Mouse (Mus musculus): ENCODE results near the gene Cyp11a1. TPM values are rescaled to one million over a fixed set of nuclear protein-coding genes. Genes with fewer than 3 reads are reported as not detected.

The Cyp11a1 gene
- polyA plus RNA-seq (2017; shearing (Covaris generic)): under 1 TPM in 1 of 3 experiments, not detected in 2; 0.12 TPM

DNA sequence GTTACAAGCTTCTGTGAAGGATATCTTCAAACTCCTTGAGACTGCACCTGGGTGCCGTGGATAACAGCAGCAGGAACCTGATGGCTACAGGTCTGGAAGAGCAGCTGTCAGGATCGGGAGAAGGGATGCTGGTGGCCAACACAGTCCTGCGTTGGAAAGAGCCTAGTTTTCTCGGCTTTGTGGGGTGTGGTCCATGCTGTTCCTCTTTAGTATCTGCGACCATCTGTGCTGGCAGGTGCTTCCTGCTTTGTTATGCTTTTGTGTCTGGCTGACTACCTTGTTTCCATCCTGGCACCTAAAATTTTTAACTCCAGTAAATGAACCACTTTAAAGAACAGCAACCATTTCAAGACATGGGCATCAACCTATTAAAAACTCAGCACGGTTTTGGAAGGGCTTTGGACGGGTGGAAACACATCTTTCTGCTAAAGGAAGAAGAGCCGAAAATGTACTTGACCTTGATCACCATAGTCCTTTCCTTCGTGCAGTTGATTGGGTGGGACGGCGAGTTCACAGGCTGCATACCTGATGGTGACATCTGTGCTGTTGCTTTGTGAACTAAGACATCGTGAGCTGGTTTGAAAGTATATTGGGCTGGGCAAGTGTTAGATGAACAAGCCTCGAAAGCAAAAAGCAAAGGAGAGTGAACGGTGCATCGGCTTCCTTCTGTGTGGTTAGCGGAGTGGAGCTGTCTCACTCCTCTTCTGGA lies at the start of gene Cyp11a1:
Gene Cyp11a1 (plus strand): TSS at position 659 of the 709 bp plus-strand sequence.
- ATAC-seq: no peak

DNA sequence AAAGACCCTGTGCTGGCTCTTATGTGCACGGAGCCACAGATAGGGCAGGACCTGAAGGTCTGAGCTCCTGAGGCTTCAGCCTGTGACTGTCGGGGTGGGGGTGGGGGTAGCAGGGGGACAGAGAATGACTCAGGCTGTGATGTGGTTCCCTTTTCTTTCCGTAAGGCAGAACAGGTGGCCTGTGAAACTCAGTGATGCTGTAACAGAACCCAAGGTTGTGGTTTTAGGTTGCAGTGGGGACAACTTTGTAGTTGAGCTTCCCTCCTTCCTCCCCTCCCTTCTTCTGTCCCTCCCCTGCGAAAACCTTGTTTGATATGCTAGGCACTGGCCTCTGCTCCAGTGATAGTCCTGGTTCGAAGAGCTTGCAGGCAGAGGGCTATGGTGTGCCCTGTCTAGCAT lies 49.4 kb upstream of the Cyp11a1 start:
- peak; percentile 68 for ATAC-seq

DNA sequence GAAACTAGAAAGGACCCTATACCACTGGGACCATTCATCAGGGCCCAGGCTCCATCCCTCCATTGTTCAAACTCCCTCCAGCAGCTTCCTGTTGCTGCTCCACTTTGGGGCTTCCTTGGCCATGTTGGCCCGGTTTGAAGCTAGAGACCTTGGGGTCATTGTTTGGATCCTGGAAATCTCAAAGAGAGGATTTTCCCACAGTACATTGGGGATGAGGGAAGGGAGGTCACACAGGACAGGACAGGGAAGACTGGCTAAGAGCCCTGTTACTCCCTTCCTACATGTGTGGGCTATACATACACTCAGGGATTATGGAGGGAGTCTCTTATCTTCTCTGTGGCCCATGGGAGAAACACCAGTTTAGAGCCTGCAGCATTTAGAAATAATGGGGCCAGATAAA lies 47.6 kb upstream of the Cyp11a1 start:
- ATAC-seq: no peak

DNA sequence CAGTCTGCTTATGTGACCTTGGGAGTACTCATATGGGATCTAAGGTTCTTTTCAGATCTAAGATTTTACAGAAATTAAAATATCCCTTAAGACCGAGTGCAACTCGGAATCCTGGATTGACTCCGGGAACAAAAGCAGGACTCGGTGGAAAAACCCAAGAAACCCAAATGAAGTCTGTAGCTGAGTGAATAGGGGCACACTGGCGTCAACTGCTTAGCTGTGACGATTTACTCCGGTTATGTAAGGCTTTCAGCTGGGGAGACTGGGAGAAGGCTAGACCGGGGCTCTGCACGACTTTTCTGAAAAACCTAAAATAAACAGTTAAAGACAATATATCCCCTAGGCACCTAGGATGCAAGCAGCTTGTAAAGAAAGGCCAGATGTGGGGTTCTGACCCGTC lies 46.8 kb upstream of the Cyp11a1 start:
- no peak for ATAC-seq

DNA sequence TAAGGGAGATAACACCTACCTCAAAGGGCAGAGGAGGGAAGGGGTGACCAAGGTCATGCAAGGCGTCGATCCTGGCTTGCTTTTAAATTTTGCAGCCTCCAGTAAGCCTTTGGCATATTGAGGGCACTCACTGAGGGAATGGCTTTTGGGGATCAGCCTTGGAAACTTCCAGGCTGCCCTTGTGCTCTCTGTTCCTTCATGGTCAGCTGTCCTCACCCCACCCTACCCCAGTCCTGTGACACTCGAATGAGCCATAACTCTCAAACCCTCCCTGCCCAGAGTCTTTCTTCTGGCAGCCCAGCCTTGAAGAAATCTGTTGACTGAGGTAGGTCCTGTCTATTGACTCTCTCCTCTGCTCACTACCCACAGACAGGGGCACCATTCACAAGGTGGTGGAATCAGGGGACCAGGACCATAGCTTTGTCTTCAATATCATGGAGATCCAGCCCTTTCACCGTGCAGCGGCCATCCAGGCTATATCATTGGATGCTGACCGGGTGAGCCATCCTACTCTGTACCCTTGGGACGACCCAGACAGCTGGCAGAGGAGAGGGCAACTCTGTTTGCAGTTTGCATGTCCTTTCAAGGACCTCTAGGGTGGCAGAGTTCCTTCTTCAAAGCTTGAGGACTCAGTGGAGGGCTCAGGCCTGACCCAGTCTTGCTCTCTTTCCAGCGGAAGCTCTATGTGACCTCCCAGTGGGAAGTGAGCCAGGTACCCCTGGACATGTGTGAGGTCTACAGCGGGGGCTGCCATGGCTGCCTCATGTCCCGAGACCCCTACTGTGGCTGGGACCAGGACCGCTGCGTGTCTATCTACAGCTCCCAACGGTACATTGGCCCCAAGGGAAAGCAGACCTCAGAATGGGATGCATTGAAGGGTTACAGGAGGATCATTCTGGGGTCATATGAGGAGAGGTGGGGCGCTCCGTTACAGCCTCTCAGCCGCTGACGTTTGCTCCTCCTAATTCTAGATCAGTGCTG lies 46.0 kb upstream of the Cyp11a1 start:
- ATAC-seq: no peak

DNA sequence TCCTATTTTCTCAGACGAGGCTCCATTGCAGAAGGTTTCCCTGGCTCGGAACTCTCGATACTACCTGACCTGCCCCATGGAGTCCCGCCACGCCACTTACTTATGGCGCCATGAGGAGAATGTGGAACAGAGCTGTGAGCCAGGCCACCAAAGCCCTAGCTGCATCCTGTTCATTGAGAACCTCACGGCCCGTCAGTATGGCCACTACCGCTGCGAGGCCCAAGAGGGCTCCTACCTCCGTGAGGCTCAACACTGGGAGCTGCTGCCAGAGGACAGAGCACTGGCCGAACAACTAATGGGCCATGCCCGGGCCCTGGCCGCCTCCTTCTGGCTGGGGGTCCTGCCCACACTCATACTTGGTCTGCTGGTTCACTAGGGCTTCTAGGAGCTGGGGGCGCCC lies 45.0 kb upstream of the Cyp11a1 start:
- no peak for ATAC-seq

DNA sequence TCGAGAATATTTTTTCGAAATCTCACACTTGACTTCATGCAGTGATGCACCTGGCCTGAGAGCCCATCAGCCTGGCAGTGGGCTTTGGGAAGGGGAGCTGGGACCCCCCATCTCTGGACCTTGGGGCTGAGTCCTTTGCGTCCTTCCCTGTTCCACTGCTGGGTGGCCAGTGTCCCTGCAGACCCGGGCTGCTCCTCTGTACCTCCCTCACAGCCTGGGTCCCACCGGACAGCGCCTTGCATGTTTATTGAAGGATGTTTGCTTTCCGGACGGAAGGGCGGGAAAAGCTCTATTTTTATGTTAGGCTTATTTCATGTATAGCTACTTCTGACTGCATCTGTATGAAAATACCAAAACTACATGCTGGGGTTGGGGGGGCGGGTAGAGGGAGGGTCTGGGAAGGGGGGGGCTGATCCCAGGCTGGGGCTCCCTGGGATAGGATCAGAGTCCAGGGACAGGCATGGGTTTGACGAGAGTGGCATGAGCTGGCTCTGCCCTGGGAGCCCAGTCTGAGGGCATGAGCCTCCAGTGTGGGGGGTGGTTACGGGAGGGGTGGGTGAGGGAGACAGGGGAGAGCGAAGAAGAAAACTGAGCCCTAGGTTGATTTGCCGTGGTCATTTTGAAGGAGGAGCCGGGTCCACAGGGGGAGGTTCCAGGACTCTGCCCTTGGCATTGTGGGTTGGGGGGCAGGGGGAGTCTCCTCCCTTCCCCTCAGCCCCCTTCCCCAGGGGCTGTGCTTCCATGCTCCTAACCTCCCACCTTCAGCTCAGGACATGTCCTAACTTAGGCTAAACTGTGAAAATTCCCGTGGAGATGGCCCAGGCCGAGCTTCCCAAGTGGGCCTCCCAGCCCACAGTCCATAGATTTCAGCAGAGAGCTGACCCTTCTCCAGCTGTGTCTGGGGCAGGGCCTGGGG lies 44.1 kb upstream of the Cyp11a1 start:
- no peak for ATAC-seq

DNA sequence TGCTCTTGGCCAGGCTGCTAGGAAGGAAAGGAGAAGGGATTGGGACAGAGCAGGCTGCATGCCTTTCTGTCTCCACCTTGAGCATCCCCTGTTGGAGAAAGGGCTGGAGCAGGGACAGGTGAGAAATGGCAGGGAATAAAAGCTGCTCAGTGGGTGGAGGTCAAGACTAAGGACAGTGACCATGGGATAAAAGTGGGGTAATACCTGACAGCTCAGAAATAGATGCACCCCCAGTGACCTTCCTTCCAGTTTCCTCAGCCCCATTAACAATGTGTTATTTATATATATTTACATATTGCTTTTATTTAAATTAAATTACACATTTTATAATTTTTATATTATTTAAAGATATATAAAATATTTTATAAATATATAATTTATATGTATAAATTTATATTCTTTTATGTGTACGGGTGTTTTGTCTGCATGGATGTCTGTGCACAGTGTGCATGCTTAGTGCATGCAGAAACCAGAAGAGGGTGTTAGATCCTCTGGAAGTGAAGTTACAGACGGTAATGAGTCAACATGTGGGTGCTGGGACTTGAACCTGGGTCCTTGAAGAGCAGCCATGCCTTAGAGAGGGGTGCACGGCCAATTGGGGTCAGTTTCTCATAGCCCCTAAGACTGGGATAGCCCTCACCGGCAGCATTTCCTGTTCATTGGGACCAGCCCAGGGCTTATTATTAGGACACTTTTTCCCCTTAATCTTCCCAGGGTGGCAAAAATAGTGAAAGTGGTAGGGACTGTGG lies 42.8 kb upstream of the Cyp11a1 start:
- ATAC-seq: no peak

DNA sequence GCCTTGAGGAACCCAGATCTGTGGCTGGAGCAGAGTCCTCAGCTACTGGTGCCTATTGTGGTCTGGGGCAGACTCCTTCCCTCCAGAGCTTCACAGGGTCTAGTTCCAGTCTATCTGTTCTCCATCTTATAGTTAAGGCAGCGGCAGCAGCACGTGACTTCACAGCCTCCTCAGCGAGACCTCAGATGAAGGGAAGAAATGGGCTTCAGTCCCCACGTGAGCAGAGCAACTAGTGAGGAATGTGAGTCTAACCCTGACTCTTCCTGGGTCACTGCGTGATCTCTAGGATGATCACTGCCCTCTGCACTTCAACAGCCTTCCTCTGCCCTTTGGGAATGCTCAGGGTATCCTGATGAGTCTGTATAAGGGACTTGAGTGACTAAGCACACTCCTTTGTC lies 42.2 kb upstream of the Cyp11a1 start:
- no peak for ATAC-seq

DNA sequence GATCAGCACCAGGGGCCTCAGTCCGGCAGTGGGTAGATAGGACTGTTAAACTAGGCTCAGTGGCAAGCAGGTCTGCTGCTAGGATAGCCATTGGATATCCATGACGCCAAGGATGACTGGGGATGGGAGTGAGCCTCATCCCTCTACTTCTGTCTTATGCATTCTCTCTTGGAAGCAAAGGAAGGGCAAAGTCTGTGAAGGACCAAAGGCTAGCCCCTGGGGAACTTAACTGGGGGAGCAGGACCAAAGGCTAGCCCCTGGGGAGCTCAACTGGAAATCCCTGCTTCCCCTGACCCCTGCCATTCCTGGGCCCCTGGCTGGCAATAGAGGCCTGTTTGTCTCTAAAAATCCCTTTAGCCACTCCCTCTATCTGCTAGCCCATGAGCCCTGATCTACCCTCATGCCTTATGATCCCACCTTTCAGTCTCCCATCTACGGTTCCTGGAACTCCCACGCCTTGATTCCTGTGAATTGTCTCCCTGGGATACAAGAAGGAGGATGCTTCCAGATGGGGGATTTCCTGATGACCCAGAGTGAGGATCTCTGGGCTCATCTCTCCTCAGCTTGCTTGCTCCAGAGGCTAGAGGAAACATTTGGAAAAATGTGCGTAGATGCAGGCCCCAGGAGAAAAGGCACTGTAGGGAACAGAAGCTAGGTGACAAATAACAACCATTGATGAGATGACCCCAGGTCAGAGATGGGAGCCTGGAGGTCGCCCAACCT lies 41.5 kb upstream of the Cyp11a1 start:
- ATAC-seq: no peak

DNA sequence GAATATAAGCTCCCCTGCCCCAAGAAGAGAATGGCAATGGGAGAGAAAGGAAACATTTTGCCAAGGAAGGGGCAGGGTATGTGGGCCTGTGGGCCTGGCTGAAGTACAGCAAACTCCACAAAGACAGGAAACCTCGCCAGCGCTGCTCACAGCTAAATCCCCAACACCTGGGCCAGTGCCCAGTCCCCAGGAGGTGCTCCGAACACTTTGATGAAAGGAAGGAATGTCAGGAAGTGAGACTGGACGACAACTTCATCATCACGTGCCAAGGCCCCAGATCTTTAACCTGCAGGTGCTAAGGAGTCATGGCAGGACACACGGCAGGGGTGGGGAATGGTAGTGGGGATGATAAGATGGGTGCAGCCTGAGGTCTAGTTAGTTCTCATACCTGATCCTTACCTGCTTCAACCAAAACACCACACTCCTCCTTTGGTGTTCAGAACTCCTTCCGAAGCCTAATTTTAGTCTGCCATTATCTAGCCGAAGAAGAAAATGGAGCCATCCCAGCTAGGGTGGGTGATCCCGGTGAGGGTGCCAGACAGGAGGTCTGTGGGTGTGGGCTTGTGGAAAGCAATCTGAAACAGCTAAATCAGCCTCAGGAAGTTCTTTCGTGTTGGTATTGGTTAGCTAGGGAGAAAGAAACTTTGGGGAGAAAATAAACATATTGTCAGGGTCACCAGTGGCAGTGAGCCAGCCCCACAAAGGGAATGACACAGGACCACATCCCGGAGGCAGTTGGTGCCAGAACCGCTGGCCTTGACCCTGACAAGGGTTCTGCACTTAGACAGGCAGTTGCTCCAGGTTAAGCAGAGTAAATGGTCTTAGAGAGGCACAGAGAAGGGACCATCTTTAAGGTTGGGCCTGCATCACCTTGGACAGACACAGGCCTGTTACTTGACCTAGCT lies 40.7 kb upstream of the Cyp11a1 start:
- ATAC-seq: no peak

DNA sequence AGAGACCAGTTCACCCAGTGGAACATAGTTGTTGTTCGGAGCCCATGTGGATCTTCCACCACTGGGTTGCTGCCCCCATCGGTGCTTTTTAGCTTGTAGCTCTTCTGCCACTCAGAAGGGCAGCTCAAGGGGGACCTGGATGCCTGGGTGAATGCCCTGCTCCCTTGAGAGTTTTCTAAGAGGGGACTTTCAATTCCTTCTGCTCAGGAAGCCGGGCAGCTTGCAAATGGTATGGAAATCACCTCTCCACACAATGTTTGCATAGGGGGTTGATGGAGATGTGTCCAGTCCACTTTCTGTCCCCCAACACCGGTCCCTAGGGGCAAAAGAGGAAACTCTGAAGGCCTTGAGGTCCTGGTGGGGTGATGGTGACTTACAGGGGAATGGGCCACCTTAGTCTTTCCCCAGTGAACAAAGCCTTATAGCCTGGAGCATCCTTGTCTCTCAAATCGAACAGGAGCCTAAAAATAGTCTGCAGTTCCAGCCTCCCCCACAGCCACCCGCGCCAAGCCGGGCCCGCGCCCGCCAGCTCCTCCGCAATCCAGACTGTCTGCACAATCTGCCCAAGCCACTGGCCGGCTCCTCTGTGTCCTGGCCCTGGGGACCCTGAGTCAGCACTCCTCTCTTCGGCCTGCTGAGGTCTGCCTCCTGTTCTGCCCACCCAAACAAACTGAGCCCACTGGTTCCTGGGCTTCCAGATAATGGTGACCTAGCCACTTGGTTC lies 38.8 kb upstream of the Cyp11a1 start:
- no peak for ATAC-seq

DNA sequence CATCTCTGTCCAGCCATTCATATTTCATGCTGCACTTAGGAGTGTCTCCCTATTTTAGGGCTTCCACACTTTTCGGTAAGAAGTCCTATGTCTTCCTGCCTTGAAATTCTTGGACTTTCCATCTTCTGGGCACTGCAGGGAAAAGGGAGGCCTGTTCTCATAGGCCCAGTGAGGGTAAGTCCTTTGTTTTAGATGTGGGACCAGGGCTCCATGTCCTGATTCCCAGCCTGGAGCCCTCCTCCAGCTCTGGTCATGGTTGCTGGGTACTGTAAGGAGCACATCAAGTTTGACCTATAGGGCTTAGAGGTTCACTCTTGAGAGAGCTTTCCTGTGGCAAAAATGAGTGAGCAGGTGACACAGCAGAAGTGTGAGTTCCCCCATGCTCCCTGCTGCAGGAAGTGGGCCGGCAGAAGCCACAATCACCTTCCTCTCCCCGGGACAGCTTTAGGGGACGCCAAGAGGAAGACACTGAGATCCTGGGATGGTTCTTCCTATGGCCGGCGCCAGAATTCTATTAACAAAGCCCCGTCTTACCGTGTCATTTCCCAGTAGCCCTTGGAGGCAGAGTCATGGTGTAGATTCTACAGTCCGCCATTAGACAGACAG lies 37.9 kb upstream of the Cyp11a1 start:
- peak; percentile 36 for ATAC-seq

DNA sequence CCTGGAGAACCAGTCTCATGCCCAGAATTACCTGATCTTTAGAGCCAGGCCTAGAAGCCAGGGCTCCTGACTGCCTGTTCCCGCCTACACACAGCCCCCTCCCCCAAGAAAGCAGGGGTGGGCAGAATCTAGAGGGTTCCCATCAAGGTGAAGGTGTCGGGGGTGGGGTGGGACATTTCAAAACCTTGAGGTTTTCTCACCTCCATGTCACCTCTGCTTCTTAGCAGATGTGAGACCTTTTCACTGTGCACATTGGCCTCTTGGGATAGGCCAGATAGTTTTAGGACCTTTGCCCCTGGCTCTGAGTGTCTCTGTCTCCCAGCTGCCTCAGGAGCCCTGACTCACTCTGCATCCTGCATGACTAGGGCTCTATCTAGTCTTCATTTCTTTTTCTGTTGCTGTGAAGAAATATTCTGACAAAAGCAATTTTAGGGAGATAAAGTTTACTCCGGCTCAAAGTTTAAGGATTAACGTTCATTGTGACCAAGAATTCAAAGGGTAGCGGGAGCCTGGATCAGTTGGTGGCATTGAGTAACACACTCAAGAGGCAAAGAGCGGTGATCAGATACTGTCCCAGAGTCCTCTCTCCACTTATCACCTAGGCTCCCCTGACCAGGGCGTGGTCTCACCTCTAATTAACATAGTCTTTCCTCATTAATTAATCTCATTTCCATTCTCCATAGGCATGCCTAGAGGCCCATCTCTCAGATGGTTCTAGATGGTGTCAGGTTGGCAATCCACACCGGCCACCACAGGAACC lies 37.2 kb upstream of the Cyp11a1 start:
- ATAC-seq: no peak

DNA sequence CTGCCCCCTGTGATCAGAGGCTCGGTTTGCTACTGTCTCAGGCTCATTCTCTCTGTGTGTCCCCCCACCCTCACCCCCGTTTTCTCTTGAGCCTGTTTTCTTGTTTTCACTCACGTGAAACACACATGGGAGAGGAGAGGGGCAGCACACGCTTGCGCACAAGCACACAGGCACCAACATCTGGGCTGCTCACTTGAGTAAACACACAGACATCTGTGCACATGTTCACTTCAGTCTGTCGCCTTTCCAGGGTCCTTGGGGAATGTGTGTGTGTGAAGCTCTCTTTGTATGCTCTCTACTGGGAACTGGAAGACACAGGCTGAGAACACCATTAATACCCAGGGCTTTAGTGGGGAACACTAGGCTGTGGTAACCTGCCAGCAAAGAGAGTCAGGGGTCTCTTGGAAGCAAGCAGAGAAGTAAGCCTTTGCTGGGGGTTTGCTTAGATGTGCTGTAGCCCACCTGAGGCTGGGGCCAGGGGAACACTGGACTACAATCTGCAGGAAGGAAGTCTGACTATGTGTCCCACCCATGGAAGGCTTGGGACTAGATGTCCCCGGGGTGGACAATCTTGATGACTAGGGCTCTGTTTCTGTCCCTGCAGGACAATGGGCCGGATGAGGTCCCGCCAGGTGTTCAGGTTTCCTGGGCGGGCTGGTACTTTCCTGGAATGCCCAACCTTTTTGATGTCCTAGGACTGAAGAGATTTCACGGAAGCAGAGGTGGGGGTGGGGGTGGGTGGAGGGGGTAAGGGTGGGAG lies 36.3 kb upstream of the Cyp11a1 start:
- no peak for ATAC-seq

DNA sequence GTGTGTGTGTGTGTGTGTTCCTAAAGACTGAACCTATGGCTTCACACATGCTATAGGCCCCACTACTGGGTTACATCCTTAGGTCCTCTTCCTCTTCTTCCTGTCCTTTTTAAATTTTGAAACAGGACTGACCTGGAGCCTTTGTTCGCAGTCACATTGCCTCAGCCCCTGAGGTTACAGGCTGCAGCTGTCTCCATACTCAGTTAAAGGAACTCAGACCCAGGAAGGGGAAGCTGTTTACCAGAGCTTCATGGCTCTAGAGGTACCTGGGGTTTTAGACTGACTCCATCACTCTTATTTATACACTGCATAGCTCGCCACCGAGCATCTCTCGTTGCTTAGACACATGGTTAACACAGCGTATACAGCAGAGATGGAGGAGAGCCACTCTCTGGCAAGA lies 34.8 kb upstream of the Cyp11a1 start:
- ATAC-seq: no peak

DNA sequence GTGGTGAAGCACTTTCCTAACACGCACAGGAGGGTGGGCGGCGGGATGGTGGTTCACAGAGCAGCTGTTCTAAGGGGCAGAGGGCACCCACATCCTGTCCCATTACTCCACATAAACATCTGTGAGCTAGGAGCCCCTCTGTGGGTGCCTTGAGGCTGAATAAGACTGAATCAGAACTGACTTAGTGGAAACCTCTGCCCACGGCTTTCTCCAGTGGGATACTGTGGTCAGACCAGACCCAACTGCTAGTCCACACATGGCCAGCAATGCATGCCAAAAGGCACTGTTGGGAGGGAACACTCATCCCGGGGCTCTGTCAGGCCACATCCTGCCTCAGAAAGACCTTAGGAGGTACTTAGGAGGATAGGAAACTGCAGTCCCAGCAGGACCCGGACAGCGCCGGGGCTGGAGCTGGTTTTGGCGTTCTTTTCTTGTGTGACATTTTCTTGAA lies 34.0 kb upstream of the Cyp11a1 start:
- peak; percentile 60 for ATAC-seq
